Mouse (Mus musculus): ENCODE results near the gene D030056L22Rik. TPM values are rescaled to one million over a fixed set of nuclear protein-coding genes. Genes with fewer than 3 reads are reported as not detected.
"Not testable (repeated sequence)": the region's sequence is repeated elsewhere in the genome, so short reads cannot be mapped to it uniquely, and the experiment has no call there.

D030056L22Rik gene
- total and polyA plus RNA-seq, 3 experiments = 4.7 to 11.1 (median 10.9) TPM

GRCm38 (mm10) chr19:18712153-18712865 lies 684 bp upstream of the D030056L22Rik start:
- no peak for DNase-seq
- no peak for TF ChIP-seq POLR2A (IDR thresholded peaks at IDR 0.05; ENCODE audit: insufficient read depth, low read depth, low read length)
- TF ChIP-seq CTCF (IDR thresholded peaks at IDR 0.05) = no peak
- no peak for TF ChIP-seq EP300 (IDR thresholded peaks at IDR 0.05; ENCODE audit: insufficient read depth, low read depth, low read length)
- intact Hi-C loops (cut with DNase I) = loop anchor here (2.0 to 10.0 kb wide), 5 partner anchors 26 to 122 kb away; partner anchors contain the start of genes Carnmt1, Nmrk1 and Ostf1
- WGBS = 52% methylated on average over 16 of the region's 16 CpGs
- peaks cover 2% of the 10 kb centered on the region; the same call in 1 of the 2 replicates for H3K79me2 ChIP-seq (replicated peaks; ENCODE audit: control insufficient read depth, insufficient read depth, low read length)
- H3K36me3 ChIP-seq (ENCODE audit: control insufficient read depth, insufficient read depth, low read length) = no peaks in the 10 kb centered on the region
- peak overlapping the region; percentile 92 for H3K9ac ChIP-seq (ENCODE audit: low read depth, low read length)
- no peaks in the 10 kb centered on the region for H3K27me3 ChIP-seq (ENCODE audit: control insufficient read depth, insufficient read depth, low read length)
- peak overlapping the region; percentile 79 for H3K4me3 ChIP-seq
- H3K27ac ChIP-seq = peak overlapping the region; percentile 83
- peaks cover 5% of the 10 kb centered on the region; the same call in 1 of the 2 replicates for H3K4me1 ChIP-seq (ENCODE audit: control insufficient read depth, insufficient read depth, low read length)

DNA sequence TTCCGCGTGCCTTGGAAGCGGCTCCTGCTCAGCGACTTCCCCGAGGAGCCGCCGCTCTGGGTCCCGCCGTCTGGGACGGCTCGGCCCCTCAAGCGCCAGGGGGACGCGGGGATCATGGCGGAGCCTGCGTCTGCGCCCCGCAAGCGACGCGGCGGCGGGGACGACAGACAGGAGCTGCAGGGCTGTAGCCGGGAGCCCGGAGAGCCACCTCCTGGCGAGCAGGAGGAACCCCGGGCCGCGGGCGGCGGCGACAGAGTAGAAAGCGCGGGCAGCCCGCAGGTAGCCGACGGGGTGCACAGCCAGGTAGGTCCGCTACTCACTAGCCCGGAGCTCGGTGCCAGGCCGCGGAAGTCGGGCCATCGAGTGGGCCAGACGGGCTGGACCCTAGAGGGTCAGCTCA lies 364 bp downstream of the D030056L22Rik start:
- not testable (repeated sequence) for H3K79me2 ChIP-seq (replicated peaks; ENCODE audit: control insufficient read depth, insufficient read depth, low read length); H3K36me3 ChIP-seq (ENCODE audit: control insufficient read depth, insufficient read depth, low read length); H3K27me3 ChIP-seq (ENCODE audit: control insufficient read depth, insufficient read depth, low read length); H3K4me1 ChIP-seq (ENCODE audit: control insufficient read depth, insufficient read depth, low read length)
- DNase-seq = peak; percentile 62 to 64
- peak overlapping the region; percentile 79 for H3K4me3 ChIP-seq
- H3K9ac ChIP-seq (ENCODE audit: low read depth, low read length) = peak overlapping the region; percentile 78
- intact Hi-C loops (cut with DNase I) = loop anchor here (2.0 to 10.0 kb wide), 5 partner anchors 27 to 121 kb away; partner anchors contain the start of genes Carnmt1, Nmrk1 and Ostf1
- WGBS = 1% methylated on average over 46 of the region's 46 CpGs
- H3K27ac ChIP-seq = peak overlapping the region; percentile 83

DNA sequence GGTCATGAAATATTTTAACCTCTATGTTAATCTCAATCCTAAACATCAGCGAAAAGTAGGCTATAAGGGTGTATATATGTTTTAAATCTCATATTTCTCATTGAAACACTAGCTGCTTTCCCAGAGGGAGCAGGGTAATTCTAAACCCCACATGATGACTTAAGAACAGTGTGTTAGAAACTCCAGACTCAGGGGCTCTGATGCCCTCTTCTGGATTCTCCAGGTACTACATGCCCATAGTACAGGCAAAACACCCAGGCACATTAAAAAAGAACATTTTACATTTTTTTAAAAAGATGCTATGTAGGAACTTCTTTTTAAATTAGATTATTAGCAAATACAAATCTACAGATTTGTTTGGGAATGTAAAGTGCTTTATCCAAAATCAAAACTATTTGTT lies 3.4 kb downstream of the D030056L22Rik start:
- peaks cover 2% of the 10 kb centered on the region; the same call in 1 of the 2 replicates for H3K79me2 ChIP-seq (replicated peaks; ENCODE audit: control insufficient read depth, insufficient read depth, low read length)
- H3K4me1 ChIP-seq (ENCODE audit: control insufficient read depth, insufficient read depth, low read length) = peaks cover 5% of the 10 kb centered on the region; the same call in 1 of the 2 replicates
- H3K27me3 ChIP-seq (ENCODE audit: control insufficient read depth, insufficient read depth, low read length) = no peaks in the 10 kb centered on the region
- WGBS = 30% methylated on average over 1 of the region's 1 CpGs
- intact Hi-C loops (cut with DNase I) = loop anchor here (10.0 kb wide), 1 partner anchor 118 kb away; no protein-coding TSS in a partner anchor
- H3K9ac ChIP-seq (ENCODE audit: low read depth, low read length) = no peak overlapping the region
- TF ChIP-seq POLR2A (IDR thresholded peaks at IDR 0.05; ENCODE audit: insufficient read depth, low read depth, low read length) (no peak), CTCF (IDR thresholded peaks at IDR 0.05) (no peak; the same call in 1 of the 2 replicates), EP300 (IDR thresholded peaks at IDR 0.05; ENCODE audit: insufficient read depth, low read depth, low read length) (no peak)
- H3K36me3 ChIP-seq (ENCODE audit: control insufficient read depth, insufficient read depth, low read length) = no peaks in the 10 kb centered on the region
- no peak overlapping the region for H3K4me3 ChIP-seq
- no peak overlapping the region for H3K27ac ChIP-seq
- DNase-seq = peak; percentile 47 to 50

GRCm38 (mm10) chr19:18720337-18720736 lies 7.3 kb downstream of the D030056L22Rik start:
- WGBS = 78% methylated on average over 3 of the region's 3 CpGs
- H3K79me2 ChIP-seq (replicated peaks; ENCODE audit: control insufficient read depth, insufficient read depth, low read length) = no peaks in the 10 kb centered on the region
- H3K4me1 ChIP-seq (ENCODE audit: control insufficient read depth, insufficient read depth, low read length) = no peaks in the 10 kb centered on the region
- intact Hi-C loops (cut with DNase I) = no loop called here
- TF ChIP-seq EP300 (IDR thresholded peaks at IDR 0.05; ENCODE audit: insufficient read depth, low read depth, low read length) (no peak), POLR2A (IDR thresholded peaks at IDR 0.05; ENCODE audit: insufficient read depth, low read depth, low read length) (no peak), CTCF (IDR thresholded peaks at IDR 0.05) (no peak)
- H3K27me3 ChIP-seq (ENCODE audit: control insufficient read depth, insufficient read depth, low read length) = no peaks in the 10 kb centered on the region
- H3K4me3 ChIP-seq = no peak overlapping the region
- no peak overlapping the region for H3K27ac ChIP-seq
- H3K36me3 ChIP-seq (ENCODE audit: control insufficient read depth, insufficient read depth, low read length) = no peaks in the 10 kb centered on the region
- H3K9ac ChIP-seq (ENCODE audit: low read depth, low read length) = no peak overlapping the region
- no peak for DNase-seq

- no peak overlapping the region for H3K27ac ChIP-seq
- H3K4me1 ChIP-seq (ENCODE audit: control insufficient read depth, insufficient read depth, low read length) = no peaks in the 10 kb centered on the region
- no peaks in the 10 kb centered on the region for H3K36me3 ChIP-seq (ENCODE audit: control insufficient read depth, insufficient read depth, low read length)
- no peak for DNase-seq
- no peaks in the 10 kb centered on the region for H3K27me3 ChIP-seq (ENCODE audit: control insufficient read depth, insufficient read depth, low read length)
- 92% methylated on average over 2 of the region's 2 CpGs for WGBS
- no peak overlapping the region for H3K4me3 ChIP-seq
- intact Hi-C loops (cut with DNase I) = no loop called here
- TF ChIP-seq CTCF (IDR thresholded peaks at IDR 0.05) = no peak
- TF ChIP-seq EP300 (IDR thresholded peaks at IDR 0.05; ENCODE audit: insufficient read depth, low read depth, low read length) = no peak
- no peak for TF ChIP-seq POLR2A (IDR thresholded peaks at IDR 0.05; ENCODE audit: insufficient read depth, low read depth, low read length)
- H3K79me2 ChIP-seq (replicated peaks; ENCODE audit: control insufficient read depth, insufficient read depth, low read length) = no peaks in the 10 kb centered on the region
- no peak overlapping the region for H3K9ac ChIP-seq (ENCODE audit: low read depth, low read length)
Observed at GRCm38 (mm10) chr19:18725186-18725585, 12.2 kb downstream of the D030056L22Rik start.

- no peak overlapping the region for H3K27ac ChIP-seq
- H3K36me3 ChIP-seq (ENCODE audit: control insufficient read depth, insufficient read depth, low read length) = no peaks in the 10 kb centered on the region
- intact Hi-C loops (cut with DNase I) = no loop called here
- DNase-seq = no peak
- H3K27me3 ChIP-seq (ENCODE audit: control insufficient read depth, insufficient read depth, low read length) = no peaks in the 10 kb centered on the region
- no peak overlapping the region for H3K4me3 ChIP-seq
- H3K4me1 ChIP-seq (ENCODE audit: control insufficient read depth, insufficient read depth, low read length) = no peaks in the 10 kb centered on the region
- TF ChIP-seq CTCF (IDR thresholded peaks at IDR 0.05) (no peak), POLR2A (IDR thresholded peaks at IDR 0.05; ENCODE audit: insufficient read depth, low read depth, low read length) (no peak), EP300 (IDR thresholded peaks at IDR 0.05; ENCODE audit: insufficient read depth, low read depth, low read length) (no peak)
- no peak overlapping the region for H3K9ac ChIP-seq (ENCODE audit: low read depth, low read length)
- H3K79me2 ChIP-seq (replicated peaks; ENCODE audit: control insufficient read depth, insufficient read depth, low read length) = no peaks in the 10 kb centered on the region
- WGBS = 52% methylated on average over 7 of the region's 7 CpGs
Observed at GRCm38 (mm10) chr19:18730255-18730654, 17.3 kb downstream of the D030056L22Rik start.

All from heart, adult 2 months (tissue).